Mouse (Mus musculus) cerebellum, postnatal 14 days (tissue): ENCODE results near the gene Apln.

Experiments
- DNase-seq, 2 experiments: peaks; one replicate each; pipeline ENCODE4 v3.0.0; 2021; ENCODE audit warnings: mixed read lengths in 2 of 2

Apln gene

GRCm38 (mm10) chrX:48034144-48035113, at the start of gene Apln:
Gene Apln (minus strand): TSS chrX:48034853.
- DNase-seq: peak; percentile 60 to 66

- DNase-seq: no peak
Measured at GRCm38 (mm10) chrX:48082364-48082763, 47.7 kb upstream of the Apln start.

GRCm38 (mm10) chrX:48076806-48077425, 42.3 kb upstream of the Apln start:
- DNase-seq: peak; percentile 26 to 44

- DNase-seq: peak; percentile 44 to 72
Measured at GRCm38 (mm10) chrX:48074691-48075090, 40.0 kb upstream of the Apln start.

- no peak for DNase-seq
Measured at GRCm38 (mm10) chrX:48072401-48072800, 37.7 kb upstream of the Apln start.

GRCm38 (mm10) chrX:48071961-48072360, 37.3 kb upstream of the Apln start:
- DNase-seq: no peak

- DNase-seq: no peak
Measured at GRCm38 (mm10) chrX:48066891-48067290, 32.2 kb upstream of the Apln start.

- DNase-seq: no peak
Measured at GRCm38 (mm10) chrX:48064166-48064853, 29.7 kb upstream of the Apln start.

GRCm38 (mm10) chrX:48062481-48062880, 27.8 kb upstream of the Apln start:
- DNase-seq: no peak

- DNase-seq: peak; percentile 63 to 65
Measured at GRCm38 (mm10) chrX:48054186-48055015, 19.7 kb upstream of the Apln start.

GRCm38 (mm10) chrX:48053743-48054142, 19.1 kb upstream of the Apln start:
- no peak for DNase-seq

- no peak for DNase-seq
Measured at GRCm38 (mm10) chrX:48046315-48046714, 11.7 kb upstream of the Apln start.

GRCm38 (mm10) chrX:48044261-48044660, 9.6 kb upstream of the Apln start:
- DNase-seq: no peak

- DNase-seq: no peak
Measured at GRCm38 (mm10) chrX:48042748-48043147, 8.1 kb upstream of the Apln start.

- DNase-seq: no peak
Measured at GRCm38 (mm10) chrX:48040379-48040778, 5.7 kb upstream of the Apln start.

GRCm38 (mm10) chrX:48033766-48034143, 898 bp downstream of the Apln start:
- no peak for DNase-seq

- peak; percentile 60 to 61 for DNase-seq
Measured at GRCm38 (mm10) chrX:48033024-48033423, 1.6 kb downstream of the Apln start.

- DNase-seq: no peak
Measured at GRCm38 (mm10) chrX:48031866-48032265, 2.8 kb downstream of the Apln start.

GRCm38 (mm10) chrX:48030593-48030992, 4.1 kb downstream of the Apln start:
- peak; percentile 43 to 47 for DNase-seq

- no peak for DNase-seq
Measured at GRCm38 (mm10) chrX:48022811-48023210, 11.8 kb downstream of the Apln start.

- DNase-seq: peak; percentile 87 to 90
Measured at GRCm38 (mm10) chrX:48019940-48020339, 14.7 kb downstream of the Apln start.

GRCm38 (mm10) chrX:48019359-48019758, 15.3 kb downstream of the Apln start:
- no peak for DNase-seq
